Mouse (Mus musculus): ENCODE measurements around the gene Trio.

DNA sequence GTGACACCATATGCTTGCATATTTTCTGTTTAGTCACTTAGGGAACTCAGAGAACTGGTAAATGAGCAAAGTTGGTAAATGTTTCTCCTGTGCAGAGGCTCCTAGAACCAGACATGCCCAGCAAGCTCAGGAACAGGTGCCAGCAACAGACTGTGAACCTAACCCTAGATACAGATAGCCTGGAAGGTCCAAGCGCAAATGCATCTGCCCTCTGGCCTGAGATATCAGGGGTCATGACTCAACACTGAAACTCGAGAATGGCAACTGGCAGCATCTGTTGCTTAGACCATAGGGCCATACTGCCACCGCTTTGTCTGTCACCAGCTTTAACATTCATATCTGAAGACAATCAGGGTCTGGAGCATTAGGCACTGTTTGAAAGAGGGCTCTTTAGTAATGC lies 72.1 kb downstream of the Trio start:
- no peak for TF ChIP-seq EP300 (optimal IDR thresholded peaks at IDR 0.05)
- no peak for TF ChIP-seq CTCF (IDR thresholded peaks at IDR 0.05; ENCODE audit: low read depth)

All from stomach, postnatal 0 days (tissue).